Mouse (Mus musculus) limb, embryonic 15.5 days (tissue): ENCODE measurements around the gene Gosr1. TPM values are rescaled to one million over a fixed set of nuclear protein-coding genes. Genes with fewer than 3 reads are reported as not detected.

ENCODE experiments used
- ATAC-seq: fragments of 200-750 bp; cut with Nextera tagmentation; 2 replicates; pipeline ENCODE4 v1.8.0; 2017; ENCODE audit warnings: low read depth, moderate TSS enrichment; ENCODE audit not compliant: insufficient number of reproducible peaks, low FRiP score, low TSS enrichment
- H3K27ac ChIP-seq: fragments of 300-500 bp; sonication (generic); 2 replicates; pipeline ENCODE4 v1.5.1; 2015; ENCODE audit warnings: moderate library complexity, mild to moderate bottlenecking, inconsistent platforms
- H3K27me3 ChIP-seq: fragments of 300-500 bp; sonication (generic); 2 replicates; pipeline ENCODE4 v1.6.1; 2015; ENCODE audit warnings: inconsistent platforms
- H3K36me3 ChIP-seq: fragments of 300-500 bp; sonication (generic); 2 replicates; pipeline ENCODE4 v1.6.1; 2015; ENCODE audit warnings: inconsistent platforms
- H3K4me1 ChIP-seq: fragments of 300-500 bp; sonication (generic); 2 replicates; pipeline ENCODE4 v1.6.1; 2015; ENCODE audit warnings: inconsistent platforms
- H3K4me2 ChIP-seq: fragments of 300-500 bp; sonication (generic); 2 replicates; pipeline ENCODE4 v1.6.1; 2015; ENCODE audit warnings: mild to moderate bottlenecking, inconsistent platforms
- H3K4me3 ChIP-seq: fragments of 300-500 bp; sonication (generic); 2 replicates; pipeline ENCODE4 v1.5.1; 2015; ENCODE audit warnings: mild to moderate bottlenecking, inconsistent platforms
- H3K9ac ChIP-seq: fragments of 300-500 bp; sonication (generic); 2 replicates; pipeline ENCODE4 v1.6.1; 2015; ENCODE audit warnings: inconsistent platforms
- H3K9me3 ChIP-seq: fragments of 300-500 bp; sonication (generic); 2 replicates; pipeline ENCODE4 v1.6.1; 2016; ENCODE audit warnings: inconsistent platforms
- WGBS: fragments of 180-500 bp; shearing (Covaris S2); methylation state at CpG from one replicate; pipeline ENCODE4 v1.1.7; 2015; 5-methylcytosine and 5-hydroxymethylcytosine counted together
- polyA plus RNA-seq: library from polyadenylated mRNA; unstranded; fragments of >200 nt; fragmentation: Nextera tagmentation; extraction: Ambion mirVana; gene quantifications from 2 replicates; pipeline ENCODE4 v1.2.1, GENCODE M21; 2015

Gene Gosr1
- polyA plus RNA-seq, 1 experiment from 2014 or later = 23.1 TPM

GRCm38 (mm10) chr11:76775533-76775932 is 12.2 kb upstream of the Gosr1 start:
- Histone ChIP-seq H3K9me3 (no peaks in the 10 kb centered on the region), H3K4me2 (no peak overlapping the region), H3K9ac (no peak overlapping the region), H3K4me3 (no peak overlapping the region), H3K27ac (no peak overlapping the region), H3K27me3 (no peaks in the 10 kb centered on the region), H3K36me3 (peaks cover 7% of the 10 kb centered on the region; the same call in 1 of the 2 replicates), H3K4me1 (0 out of 2 replicates have a peak, but pooled peaks cover 4% of the 10 kb centered on the region)
- WGBS = 85% methylated on average over 8 of the region's 8 CpGs
- no peak for ATAC-seq

DNA sequence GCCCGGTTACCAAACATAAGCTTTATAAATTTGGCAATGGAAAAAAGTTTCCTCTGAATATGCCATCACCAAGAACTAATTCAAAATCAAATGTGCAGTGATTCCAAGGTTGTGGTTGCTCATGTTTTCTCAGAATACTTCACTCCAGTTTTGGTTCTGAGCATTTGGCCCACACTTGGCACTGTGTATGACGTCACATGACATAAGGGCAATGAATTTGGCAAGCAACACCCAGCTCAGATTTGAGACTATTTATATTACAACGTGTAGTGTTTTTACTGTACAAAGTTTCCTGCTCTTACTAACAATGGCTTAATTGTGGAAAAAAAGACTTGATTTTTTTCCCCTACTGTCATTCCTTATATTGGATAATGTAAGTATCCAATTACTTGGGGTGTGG is 10.4 kb upstream of the Gosr1 start:
- ATAC-seq = no peak
- 55% methylated on average over 3 of the region's 3 CpGs for WGBS

DNA sequence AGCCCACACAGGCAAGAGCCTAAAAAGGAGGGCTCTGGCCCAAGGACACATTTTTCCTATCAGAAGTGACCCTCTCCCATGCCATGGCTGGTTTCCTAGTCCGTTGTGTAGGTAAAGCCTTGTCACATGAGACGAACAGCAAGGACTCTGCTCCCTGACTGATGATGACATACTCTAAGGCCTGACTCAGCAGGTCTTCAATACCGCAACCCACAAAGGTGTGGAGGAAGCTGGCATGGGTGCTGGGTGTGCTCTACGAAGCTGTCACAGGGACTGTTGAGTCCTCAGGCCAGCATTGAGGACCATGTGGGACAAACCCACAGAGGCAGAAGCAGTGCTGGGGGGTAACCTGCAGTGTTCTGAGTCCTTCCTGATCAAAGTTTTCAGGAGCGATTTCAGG is 7.2 kb upstream of the Gosr1 start:
- ATAC-seq = no peak
- no peaks in the 10 kb centered on the region for H3K27me3 ChIP-seq
- 80% methylated on average over 5 of the region's 5 CpGs for WGBS
- no peaks in the 10 kb centered on the region for H3K36me3 ChIP-seq
- no peak overlapping the region for H3K27ac ChIP-seq
- H3K9ac ChIP-seq = no peak overlapping the region
- no peaks in the 10 kb centered on the region for H3K9me3 ChIP-seq
- H3K4me1 ChIP-seq = 0 out of 2 replicates have a peak, but pooled peaks cover 4% of the 10 kb centered on the region
- no peak overlapping the region for H3K4me2 ChIP-seq
- no peak overlapping the region for H3K4me3 ChIP-seq

More for the DNA sequence above, 10.4 kb upstream of the Gosr1 start:
- H3K9ac ChIP-seq = no peak overlapping the region
- no peaks in the 10 kb centered on the region for H3K27me3 ChIP-seq
- H3K36me3 ChIP-seq = no peaks in the 10 kb centered on the region
- no peaks in the 10 kb centered on the region for H3K9me3 ChIP-seq
- no peak overlapping the region for H3K4me2 ChIP-seq
- H3K27ac ChIP-seq = no peak overlapping the region
- H3K4me3 ChIP-seq = no peak overlapping the region
- 0 out of 2 replicates have a peak, but pooled peaks cover 4% of the 10 kb centered on the region for H3K4me1 ChIP-seq

GRCm38 (mm10) chr11:76763741-76764122 is 353 bp upstream of the Gosr1 start:
- Histone ChIP-seq H3K4me3 (peak overlapping the region; percentile 86), H3K27me3 (0 out of 2 replicates have a peak, but pooled peaks cover 5% of the 10 kb centered on the region), H3K4me2 (peak overlapping the region; percentile 24; the same call in 1 of the 2 replicates), H3K9me3 (no peaks in the 10 kb centered on the region), H3K36me3 (peaks cover 17% of the 10 kb centered on the region), H3K9ac (no peak overlapping the region), H3K27ac (no peak overlapping the region), H3K4me1 (peaks cover 6% of the 10 kb centered on the region; the same call in 1 of the 2 replicates)
- no peak for ATAC-seq
- 11% methylated on average over 4 of the region's 4 CpGs for WGBS

DNA sequence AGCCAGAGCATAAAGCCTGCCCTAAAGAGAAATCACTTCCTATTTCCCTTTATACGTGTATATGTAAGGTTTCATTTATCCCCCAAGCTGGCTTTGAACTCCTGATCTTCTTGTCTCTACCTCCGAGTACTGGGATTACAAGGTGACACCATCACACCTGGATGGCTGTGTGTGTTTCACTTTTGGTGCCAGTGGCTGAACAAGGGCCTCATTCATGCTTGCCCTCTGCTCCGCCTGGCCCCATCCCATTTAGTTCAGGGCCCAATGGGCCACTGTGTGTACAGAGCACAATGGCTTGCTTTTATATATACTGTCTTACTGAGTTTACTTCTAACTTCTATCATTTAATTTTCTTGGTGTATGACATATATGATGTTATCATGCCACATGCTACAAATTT is 11.1 kb downstream of the Gosr1 start:
- Histone ChIP-seq H3K4me3 (no peak overlapping the region), H3K36me3 (peaks cover 78% of the 10 kb centered on the region)
- no peak for ATAC-seq

GRCm38 (mm10) chr11:76748819-76749218 is 14.6 kb downstream of the Gosr1 start:
- Histone ChIP-seq H3K27me3 (no peaks in the 10 kb centered on the region), H3K27ac (no peak overlapping the region), H3K9ac (no peak overlapping the region), H3K36me3 (peaks cover 79% of the 10 kb centered on the region), H3K4me1 (no peaks in the 10 kb centered on the region), H3K4me2 (no peak overlapping the region), H3K9me3 (no peaks in the 10 kb centered on the region), H3K4me3 (no peak overlapping the region)
- no peak for ATAC-seq
- 91% methylated on average over 9 of the region's 9 CpGs for WGBS

More for the DNA sequence above, 11.1 kb downstream of the Gosr1 start:
- H3K9ac ChIP-seq = no peak overlapping the region
- WGBS = 81% methylated on average over 3 of the region's 3 CpGs
- no peak overlapping the region for H3K27ac ChIP-seq
- H3K4me2 ChIP-seq = no peak overlapping the region
- no peaks in the 10 kb centered on the region for H3K4me1 ChIP-seq
- no peaks in the 10 kb centered on the region for H3K27me3 ChIP-seq
- H3K9me3 ChIP-seq = no peaks in the 10 kb centered on the region

DNA sequence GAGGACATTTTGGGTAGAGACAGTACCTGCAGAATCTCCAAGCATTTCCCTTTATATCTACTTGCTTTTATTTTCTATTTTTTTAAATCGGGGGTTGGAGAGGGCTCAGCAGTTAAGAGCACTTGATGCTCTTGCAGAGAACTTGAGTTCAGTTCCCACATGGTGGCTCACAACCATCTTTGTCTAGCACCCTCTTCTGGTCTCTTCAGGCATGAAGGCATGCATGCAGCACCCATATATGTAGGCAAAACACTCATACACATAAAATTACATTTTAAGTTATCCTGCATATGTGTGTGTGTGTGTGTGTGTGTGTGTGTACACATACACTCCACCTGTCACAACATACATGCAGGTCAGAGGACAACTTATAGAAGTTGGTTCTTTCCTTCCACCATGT is 17.5 kb downstream of the Gosr1 start:
- no peak overlapping the region for H3K9ac ChIP-seq
- peaks cover 66% of the 10 kb centered on the region for H3K36me3 ChIP-seq
- H3K4me2 ChIP-seq = no peak overlapping the region
- 96% methylated on average over 1 of the region's 1 CpGs for WGBS
- H3K4me1 ChIP-seq = no peaks in the 10 kb centered on the region
- H3K4me3 ChIP-seq = no peak overlapping the region
- no peaks in the 10 kb centered on the region for H3K27me3 ChIP-seq
- no peak for ATAC-seq
- no peaks in the 10 kb centered on the region for H3K9me3 ChIP-seq
- H3K27ac ChIP-seq = no peak overlapping the region

DNA sequence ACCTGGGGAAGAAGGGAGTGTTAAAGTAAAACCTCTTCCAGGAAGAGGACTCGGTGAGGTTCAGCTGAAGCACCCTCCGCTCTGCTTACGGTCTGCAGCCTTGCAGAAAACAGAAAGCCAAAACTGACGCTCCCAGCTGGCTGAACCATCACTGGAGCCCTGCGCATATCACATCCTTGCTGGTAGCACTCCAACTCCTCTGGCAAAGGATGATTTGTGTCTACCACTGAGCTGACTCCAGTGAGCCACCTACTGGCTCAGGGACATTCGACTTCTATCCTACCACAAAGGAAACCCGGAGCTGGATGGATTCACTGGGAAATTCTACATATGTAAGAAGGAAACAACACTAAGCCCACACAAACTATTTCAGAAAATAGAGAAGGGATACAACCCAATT is 18.8 kb downstream of the Gosr1 start:
- Histone ChIP-seq H3K36me3 (peaks cover 56% of the 10 kb centered on the region), H3K4me1 (no peaks in the 10 kb centered on the region), H3K4me2 (no peak overlapping the region), H3K4me3 (no peak overlapping the region), H3K9me3 (no peaks in the 10 kb centered on the region), H3K27me3 (no peaks in the 10 kb centered on the region), H3K27ac (no peak overlapping the region), H3K9ac (no peak overlapping the region)
- 73% methylated on average over 7 of the region's 7 CpGs for WGBS
- ATAC-seq = no peak

- Histone ChIP-seq H3K9ac (no peak overlapping the region), H3K4me2 (no peak overlapping the region), H3K36me3 (peaks cover 39% of the 10 kb centered on the region), H3K27ac (no peak overlapping the region), H3K4me1 (no peaks in the 10 kb centered on the region), H3K4me3 (no peak overlapping the region), H3K27me3 (no peaks in the 10 kb centered on the region), H3K9me3 (no peaks in the 10 kb centered on the region)
- WGBS = 82% methylated on average over 7 of the region's 7 CpGs
- no peak for ATAC-seq
Observed at GRCm38 (mm10) chr11:76742511-76742910, 20.9 kb downstream of the Gosr1 start.

- H3K27ac ChIP-seq = no peak overlapping the region
- no peak overlapping the region for H3K4me3 ChIP-seq
- ATAC-seq = no peak
- no peaks in the 10 kb centered on the region for H3K9me3 ChIP-seq
- H3K36me3 ChIP-seq = peaks cover 38% of the 10 kb centered on the region
- H3K9ac ChIP-seq = no peak overlapping the region
- no peak overlapping the region for H3K4me2 ChIP-seq
- H3K27me3 ChIP-seq = no peaks in the 10 kb centered on the region
- H3K4me1 ChIP-seq = no peaks in the 10 kb centered on the region
- 66% methylated on average over 6 of the region's 6 CpGs for WGBS
Observed at GRCm38 (mm10) chr11:76739125-76739524, 24.3 kb downstream of the Gosr1 start.

- Histone ChIP-seq H3K9me3 (no peaks in the 10 kb centered on the region), H3K9ac (no peak overlapping the region), H3K36me3 (peaks cover 59% of the 10 kb centered on the region), H3K4me1 (no peaks in the 10 kb centered on the region), H3K4me3 (no peak overlapping the region), H3K4me2 (no peak overlapping the region), H3K27ac (no peak overlapping the region), H3K27me3 (no peaks in the 10 kb centered on the region)
- no peak for ATAC-seq
- 77% methylated on average over 4 of the region's 4 CpGs for WGBS
Observed at GRCm38 (mm10) chr11:76735753-76736324, 27.5 kb downstream of the Gosr1 start.

DNA sequence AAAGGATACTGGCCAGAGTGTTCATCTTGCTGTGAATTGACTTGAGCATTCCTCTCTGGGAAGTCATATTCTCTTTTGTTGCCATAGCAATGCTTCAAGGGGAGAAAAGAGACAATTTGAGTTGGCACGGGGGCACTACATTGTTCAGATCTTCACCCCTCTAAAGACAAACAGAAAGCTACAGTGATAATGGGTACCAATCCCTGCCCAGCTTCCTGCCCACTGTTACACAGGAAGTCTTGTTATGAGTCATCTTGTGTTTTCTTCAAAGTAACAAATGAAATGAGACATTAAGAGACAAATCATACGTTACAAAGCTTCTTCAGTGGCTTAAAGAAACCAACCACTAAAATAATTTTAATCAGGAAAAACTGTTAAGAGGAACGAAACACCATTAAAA is 28.8 kb downstream of the Gosr1 start:
- Histone ChIP-seq H3K27me3 (no peaks in the 10 kb centered on the region), H3K9me3 (no peaks in the 10 kb centered on the region), H3K9ac (no peak overlapping the region), H3K4me2 (no peak overlapping the region), H3K27ac (no peak overlapping the region), H3K4me1 (no peaks in the 10 kb centered on the region), H3K4me3 (no peak overlapping the region), H3K36me3 (peaks cover 67% of the 10 kb centered on the region)
- WGBS = 85% methylated on average over 3 of the region's 3 CpGs
- ATAC-seq = no peak

GRCm38 (mm10) chr11:76730650-76731049 is 32.7 kb downstream of the Gosr1 start:
- peaks cover 78% of the 10 kb centered on the region for H3K36me3 ChIP-seq
- ATAC-seq = no peak
- 80% methylated on average over 3 of the region's 3 CpGs for WGBS
- no peak overlapping the region for H3K4me3 ChIP-seq
- no peak overlapping the region for H3K9ac ChIP-seq
- 0 out of 2 replicates have a peak, but pooled peaks cover 1% of the 10 kb centered on the region for H3K4me1 ChIP-seq
- H3K4me2 ChIP-seq = no peak overlapping the region
- no peaks in the 10 kb centered on the region for H3K27me3 ChIP-seq
- no peak overlapping the region for H3K27ac ChIP-seq
- H3K9me3 ChIP-seq = no peaks in the 10 kb centered on the region
